Mouse (Mus musculus) liver, embryonic 18 days (tissue): Measurements from ENCODE around the gene Mthfs. TPM values are rescaled to one million over a fixed set of nuclear protein-coding genes. Genes with fewer than 3 reads are reported as not detected.

ENCODE experiments used
- polyA plus RNA-seq: library from polyadenylated mRNA; depleted of rRNA; stranded (reverse); fragments of >200 nt; gene quantifications from 2 replicates; pipeline ENCODE4 v1.2.3, GENCODE M21; 2012; rRNA removed

Gene Mthfs
- polyA plus RNA-seq, result 18.9 and 19.0 TPM in 2 replicates

DNA sequence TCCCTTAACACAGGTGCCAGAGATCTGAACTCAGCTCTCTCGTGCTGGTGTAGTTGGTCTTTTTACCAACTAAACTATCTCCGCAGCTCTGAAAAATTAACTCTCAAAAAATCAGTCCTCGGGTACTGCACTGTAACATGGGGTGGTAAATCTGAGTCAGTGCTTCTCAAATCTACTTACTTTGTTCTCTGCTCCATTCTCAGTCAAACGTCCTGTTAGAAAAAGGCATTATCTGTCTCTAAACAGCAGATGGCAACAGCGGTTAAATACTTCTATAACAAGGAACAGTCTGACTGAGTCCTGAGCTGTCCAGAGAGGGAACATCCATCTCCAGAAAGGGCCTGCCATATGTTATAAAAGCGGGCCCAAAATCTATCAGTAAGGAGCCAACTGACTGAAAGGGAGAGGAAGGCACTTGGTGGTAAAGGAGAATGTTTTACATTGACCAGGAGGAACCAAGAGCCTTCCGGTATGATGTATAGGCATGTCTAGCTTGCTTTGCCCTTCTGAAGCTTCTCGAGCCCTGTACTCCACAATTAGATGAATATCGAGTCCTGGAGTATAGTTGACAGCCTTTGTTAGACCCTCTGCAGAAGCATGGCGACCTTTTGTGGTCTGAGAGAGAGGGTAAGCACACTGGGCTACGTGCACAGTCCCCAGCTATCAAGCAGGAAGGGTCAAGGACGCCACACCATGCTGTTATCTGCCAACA, at the start of gene Mthfs:
Gene Mthfs (plus strand): TSS at position 324 of the 712 bp plus-strand sequence.

DNA sequence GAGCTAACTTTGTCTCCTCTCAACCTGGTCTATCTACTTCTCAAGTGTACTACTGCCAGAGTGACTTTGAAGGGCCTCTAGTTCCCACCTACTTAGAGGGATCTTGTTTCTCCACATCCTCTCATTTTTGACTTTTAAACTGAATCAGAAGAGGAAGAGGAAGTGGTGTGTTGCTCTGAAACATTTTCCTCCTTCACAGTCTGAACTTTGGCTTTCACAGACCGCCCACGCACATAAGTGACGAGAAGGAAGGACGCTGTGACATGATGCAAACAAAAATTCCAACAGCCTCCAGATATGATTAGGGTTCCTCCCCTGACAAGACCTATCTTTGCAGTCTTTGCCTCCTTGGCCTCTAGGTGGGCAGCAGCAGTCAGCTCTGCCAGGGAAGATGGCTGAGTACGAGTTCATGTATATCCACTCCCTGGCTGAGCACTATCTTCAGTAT, 11.5 kb upstream of the Mthfs start, which contains the start of the genes Bcl2a1b and Gm29094:
Gene Bcl2a1b (plus strand): TSS at position 241 of the 448 bp plus-strand sequence.
Gene Gm29094 (plus strand): TSS at position 411 of the 448 bp plus-strand sequence.

Other genes with a start within 250 kb of the Mthfs start
- gene Trim43b, start 117.8 kb upstream of the Mthfs start, polyA plus RNA-seq, result not detected in 2 replicates
- 2.5 and 3.2 TPM in 2 replicates for gene Bcl2a1b, start 11.5 kb upstream of the Mthfs start, polyA plus RNA-seq
- gene Gm29094, start 11.3 kb upstream of the Mthfs start, polyA plus RNA-seq, result 0.05 TPM in 1 of 2 replicates, not detected in the other